Mouse (Mus musculus): ENCODE results near the gene Trim14.

- TF ChIP-seq EP300 (IDR thresholded peaks at IDR 0.05; ENCODE audit: low read depth) (no peak), CTCF (IDR thresholded peaks at IDR 0.05; ENCODE audit: low read depth) (no peak)
Observed at GRCm38 (mm10) chr4:46529722-46530121, 6.2 kb downstream of the Trim14 start.
